Mouse (Mus musculus) kidney, postnatal 25 days (tissue): ENCODE results near the gene Gdf10.

Source experiments
- DNase-seq, 2 experiments: peaks; one replicate each; pipeline ENCODE4 v3.0.0; 2021; ENCODE audit warnings: mixed read lengths in 2 of 2

Gdf10 gene

DNA sequence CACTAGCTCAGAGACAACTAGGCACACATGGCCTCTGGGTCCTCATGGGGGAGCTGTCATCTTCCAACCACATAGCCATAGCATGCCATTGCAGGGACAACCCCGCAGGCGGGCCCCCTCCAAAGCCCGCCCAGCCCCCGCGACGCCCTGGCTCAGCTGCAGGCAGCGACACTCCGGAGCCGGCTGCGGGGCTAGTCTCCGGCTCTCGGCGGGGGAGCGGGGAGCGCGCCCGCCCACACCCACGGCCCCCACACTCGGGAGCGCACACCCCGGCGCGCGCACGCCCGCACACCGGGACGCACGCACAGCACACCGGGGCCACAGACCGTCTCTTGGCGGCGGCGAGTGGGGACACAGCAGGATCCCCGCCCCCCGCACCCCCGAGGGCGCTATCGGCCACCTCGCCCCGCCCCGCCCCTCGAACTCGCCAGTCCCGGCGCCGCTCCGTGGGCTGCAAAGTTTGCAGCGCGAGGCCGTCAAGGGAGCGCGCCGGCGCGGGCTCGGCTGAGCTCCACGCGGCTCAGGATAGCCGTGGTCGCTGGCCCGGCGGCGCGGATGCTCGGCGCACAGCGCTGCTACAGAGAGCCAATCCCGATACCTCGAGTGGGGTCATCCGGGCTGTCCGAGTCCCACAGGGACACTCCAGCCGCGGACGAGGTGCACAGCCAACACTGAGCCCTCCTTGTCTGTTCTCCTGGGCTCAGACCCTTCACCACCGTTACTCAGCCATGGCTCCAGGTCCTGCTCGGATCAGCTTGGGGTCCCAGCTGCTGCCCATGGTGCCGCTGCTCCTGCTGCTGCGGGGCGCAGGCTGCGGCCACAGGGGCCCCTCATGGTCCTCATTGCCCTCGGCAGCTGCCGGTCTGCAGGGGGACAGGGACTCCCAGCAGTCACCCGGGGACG, at the start of gene Gdf10:
TSS of gene Gdf10 (plus strand) at position 420 of the 903 bp plus-strand sequence.
- peak; percentile 44 to 61 for DNase-seq

DNA sequence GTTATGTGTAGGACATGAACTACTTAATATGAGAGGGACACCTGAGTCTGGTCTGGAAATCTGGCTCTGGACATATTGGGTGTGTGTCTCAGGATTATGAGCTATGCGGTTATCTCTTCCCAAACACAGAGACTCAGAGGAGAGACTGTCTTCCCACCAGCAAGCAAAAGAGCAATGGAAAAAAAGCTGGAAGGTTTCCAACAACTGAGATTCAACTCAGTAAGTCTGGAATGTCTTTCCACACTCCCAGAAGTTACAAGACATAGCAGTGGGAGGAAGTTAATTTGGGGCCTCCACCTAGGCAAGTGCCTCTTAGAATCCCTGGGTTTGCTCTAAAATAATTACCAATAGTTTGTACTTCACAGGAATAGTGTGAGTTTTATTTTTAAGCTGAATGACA, 44.6 kb upstream of the Gdf10 start:
- no peak for DNase-seq

DNA sequence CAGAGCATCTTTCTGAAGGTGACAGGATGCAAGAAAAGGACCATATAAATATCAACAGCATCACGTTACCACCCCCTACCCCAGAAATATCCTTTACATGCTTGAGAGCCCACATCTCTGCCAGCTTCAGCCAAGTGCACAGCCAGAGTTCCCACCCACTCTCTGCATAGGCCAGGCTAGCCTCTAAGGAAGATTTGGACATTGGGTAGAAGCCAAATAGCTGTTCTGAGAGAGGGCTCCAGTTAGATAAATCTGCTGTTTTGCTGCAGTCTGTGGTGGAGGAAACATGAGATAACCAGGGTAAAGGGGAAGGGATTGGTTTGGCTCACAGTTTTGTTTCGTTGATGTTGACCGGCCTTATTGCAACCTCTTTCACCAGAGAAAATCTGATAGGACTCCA, 43.2 kb upstream of the Gdf10 start:
- no peak for DNase-seq

DNA sequence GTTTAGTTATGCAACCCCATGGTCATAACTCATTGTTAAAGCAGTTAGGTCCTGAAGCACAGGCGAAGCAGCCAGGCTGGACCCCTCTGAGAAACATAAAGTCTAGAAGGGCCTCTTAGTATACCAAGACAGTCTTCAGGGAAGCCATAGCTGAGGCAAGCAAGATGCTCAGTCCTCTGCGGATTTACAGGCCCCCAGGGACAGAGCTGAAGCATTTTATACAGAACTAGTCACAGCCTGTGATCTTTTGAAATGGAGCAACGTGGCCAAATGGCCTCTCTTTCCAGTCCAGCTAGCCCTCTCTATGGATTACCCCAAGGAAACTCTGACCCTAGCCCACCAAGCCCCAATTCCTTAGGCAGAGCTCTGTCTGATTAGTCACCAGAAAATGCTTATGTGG, 41.9 kb upstream of the Gdf10 start:
- DNase-seq: peak in 1 of 2 experiments; percentile 19

DNA sequence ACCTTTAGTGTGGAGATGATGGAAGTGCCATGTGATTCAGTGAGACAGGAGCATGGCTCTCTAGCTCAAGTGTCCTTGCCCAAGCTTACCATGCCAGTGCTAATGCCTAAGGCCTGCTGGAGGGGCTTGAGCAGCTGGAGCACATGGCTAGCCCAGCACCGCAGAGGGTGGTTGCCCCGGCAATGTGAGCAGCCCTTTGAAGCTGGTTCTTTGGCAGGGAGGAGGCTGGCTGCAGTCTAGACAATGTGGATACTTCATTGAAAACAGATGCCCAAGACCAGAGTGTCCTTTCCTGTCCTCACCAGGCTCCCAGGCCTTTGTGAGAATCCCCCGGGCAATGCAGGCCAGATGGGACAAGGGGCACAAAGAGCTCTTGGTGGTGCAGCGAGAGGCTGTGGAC, 40.3 kb upstream of the Gdf10 start:
- DNase-seq: no peak

DNA sequence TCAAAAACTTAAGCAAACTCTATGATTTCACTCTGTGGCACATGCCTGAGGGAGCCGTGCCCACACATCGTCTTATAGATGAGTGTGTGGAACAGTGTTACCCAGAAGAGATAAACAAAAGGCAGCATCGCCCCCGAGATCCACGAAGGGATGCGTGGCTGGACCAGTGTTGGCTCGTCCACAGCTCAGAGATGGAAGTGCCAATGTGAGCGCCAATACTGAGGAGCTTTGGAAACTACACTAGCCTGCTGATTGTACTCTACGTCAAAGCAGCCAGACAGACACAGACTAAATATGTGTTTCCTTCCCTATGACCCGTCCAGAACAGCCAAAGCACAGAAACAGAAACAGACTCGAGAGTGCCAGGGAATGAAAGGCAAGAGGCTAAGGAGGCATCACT, 37.9 kb upstream of the Gdf10 start:
- DNase-seq: no peak

DNA sequence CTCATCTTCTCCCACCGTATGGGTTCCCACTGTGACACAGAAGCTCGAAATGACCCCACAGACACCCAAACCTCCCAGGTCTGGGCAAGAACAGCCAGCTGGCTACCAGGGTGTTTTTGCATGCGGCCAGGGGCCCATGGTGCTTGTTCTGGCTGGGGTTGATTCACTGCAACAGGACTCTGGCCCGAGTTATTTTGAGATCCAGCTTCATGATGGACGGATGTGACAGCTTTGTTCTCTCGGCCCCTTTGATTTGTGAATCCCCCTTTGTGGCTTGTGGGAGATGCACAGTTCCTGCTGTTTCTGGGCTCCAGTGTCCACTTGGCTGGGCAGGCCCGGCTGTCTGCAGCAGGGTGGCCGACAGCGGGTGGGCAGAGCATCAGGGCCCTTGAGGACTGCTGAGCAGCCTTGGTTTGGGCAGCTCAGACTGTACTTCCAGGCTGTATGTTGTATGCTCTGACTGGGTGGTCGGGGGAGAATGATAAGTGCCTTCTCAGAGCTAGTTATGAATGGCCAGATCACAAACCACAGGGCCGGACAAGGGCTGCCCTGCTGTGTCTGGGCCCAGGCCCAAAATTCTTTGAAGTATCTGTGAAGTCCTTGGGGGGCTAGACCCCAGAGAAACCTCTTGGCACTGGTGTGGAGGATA, 34.9 kb upstream of the Gdf10 start:
- no peak for DNase-seq

DNA sequence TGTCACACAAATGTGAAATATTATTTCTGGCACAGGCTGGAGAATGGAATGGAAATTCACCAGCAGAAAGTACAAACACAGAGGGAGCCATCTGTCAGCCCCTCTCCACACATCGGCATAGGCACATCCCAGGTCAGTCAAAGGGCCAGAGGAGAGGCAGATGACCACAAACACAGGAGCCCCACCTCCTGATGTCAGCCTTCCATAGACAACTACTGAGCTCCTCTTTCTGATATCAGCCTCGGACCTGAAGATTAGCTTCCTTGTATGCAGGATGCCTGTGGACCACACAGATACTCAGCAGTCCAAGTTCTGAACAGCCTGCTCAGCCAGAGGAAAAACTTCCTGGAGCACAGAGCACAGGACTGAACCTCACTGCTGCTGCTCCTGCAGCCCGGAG, 33.4 kb upstream of the Gdf10 start:
- no peak for DNase-seq

DNA sequence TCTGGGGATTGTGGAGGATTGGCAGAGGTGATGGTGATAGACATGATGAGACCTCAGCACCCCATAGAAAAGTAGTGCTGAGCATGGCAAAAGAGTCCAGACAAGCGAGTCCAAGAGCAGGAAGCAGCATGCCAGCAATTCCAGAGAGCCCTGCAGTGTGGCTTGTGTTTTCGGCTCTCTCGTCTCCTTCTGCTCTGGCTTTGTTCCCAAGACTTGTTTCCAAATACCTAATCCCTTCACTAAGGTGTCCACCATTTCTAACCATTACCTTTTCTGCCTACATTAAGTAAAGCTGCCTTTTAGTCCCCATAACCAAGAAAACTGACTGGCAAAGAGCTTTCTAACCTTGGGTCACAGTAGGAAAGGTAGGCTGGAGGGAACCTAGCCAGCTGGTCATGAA, 31.9 kb upstream of the Gdf10 start:
- no peak for DNase-seq

DNA sequence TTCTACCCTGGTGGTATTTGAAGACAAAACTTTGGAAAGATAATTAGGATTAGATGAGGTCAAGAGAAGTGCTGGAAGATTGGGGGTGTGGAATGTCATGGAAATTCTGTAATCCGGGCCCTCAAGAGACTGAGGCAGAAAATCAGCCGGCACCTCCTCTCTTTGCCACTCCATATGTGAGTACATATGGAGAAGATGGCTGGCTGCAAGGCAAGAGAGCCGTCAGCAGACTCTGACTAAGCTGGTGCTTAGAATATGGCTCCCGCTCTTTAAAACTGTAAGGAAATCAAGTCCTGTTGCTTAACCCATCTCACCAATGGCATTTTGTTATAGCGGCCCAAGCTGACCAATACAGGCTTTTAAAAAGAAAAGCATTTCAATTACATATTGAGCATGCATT, 27.6 kb upstream of the Gdf10 start:
- no peak for DNase-seq

DNA sequence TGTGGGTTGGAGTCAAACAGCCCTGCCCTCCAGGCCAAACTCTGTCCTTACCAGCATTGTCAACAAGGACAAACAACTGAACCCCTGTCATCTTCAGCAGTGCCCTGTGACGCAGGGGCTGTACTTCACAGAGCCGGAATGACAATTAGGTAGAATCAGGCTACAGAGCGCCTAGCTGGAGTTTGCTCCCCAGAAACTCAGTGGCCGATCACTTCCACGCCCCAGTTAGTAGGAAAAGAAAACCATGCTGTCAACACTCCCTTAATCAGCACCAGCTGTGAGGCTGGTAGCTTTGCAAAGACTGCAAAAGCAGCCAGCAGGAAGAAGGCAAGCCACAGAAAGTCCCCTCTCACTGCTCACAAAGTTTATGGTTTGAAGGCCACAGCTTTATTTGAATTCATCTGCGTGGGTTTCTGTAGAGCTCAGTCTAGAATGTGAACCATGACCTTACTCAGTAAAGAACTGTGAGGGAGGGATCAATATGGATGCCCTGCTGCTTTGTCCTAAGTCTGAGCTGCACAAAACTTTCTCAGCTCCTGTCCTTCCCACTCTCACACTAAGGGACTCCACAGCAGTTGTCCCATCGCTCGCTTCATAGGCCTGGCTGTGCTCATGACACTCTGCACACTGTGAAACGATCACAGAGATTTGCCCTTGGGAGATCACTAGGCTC, 26.6 kb upstream of the Gdf10 start:
- peak in 1 of 2 experiments; percentile 46 for DNase-seq

DNA sequence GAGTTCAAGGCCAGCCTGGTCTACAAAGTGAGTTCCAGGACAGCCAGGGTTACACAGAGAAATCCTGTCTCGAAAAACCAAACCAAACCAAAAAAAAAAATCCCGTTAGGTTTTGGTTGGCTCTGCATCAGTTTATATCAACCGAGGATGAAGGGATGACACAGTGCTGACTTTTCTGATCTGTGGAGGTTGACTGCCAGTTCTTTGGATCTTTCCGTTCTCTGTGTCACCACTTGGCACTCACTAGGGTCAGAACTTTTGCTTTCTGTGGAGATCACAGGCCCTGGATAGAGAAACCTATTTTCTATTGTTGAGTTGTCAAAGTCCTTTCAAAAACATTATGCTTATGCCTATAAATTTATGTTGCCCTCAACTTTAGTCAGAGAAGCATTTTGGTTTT, 20.6 kb upstream of the Gdf10 start:
- DNase-seq: no peak

DNA sequence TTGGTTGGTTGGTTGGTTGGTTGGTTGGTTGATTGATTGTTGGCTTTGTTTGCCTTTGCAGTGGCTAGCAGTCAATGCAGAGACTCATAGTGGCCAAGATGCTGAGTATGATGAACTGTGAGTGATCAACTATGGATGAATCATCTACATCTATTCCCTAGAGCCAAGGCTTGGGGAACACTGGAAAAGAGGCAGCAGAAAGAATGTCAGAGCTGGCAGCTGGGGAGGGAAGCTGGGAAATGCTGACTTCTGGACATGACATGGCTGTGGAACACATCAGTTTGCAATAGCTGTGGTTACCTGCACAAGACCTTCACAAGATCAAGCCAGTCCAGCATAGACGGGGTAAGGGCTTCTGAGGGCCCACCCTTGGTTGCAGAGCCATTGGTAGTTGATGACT, 20.2 kb upstream of the Gdf10 start:
- no peak for DNase-seq

DNA sequence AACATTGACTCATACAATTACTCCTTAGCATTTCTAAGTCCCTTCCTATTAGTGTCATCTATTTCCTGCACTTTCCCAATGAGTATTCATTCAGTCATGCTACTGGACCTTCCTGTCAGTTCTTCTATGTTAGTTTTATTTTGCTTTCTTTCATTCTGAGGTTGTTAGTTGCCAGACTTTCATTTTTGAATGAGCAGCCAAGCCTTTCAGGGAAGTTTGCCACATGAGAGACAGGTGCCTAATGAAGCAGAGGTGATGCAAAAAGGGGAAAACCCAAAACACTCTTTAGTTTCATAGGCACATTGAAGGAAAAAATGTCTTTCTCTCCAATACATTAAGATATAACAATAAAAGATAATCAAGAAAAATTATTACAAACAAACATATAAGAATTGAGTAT, 18.5 kb upstream of the Gdf10 start:
- no peak for DNase-seq

DNA sequence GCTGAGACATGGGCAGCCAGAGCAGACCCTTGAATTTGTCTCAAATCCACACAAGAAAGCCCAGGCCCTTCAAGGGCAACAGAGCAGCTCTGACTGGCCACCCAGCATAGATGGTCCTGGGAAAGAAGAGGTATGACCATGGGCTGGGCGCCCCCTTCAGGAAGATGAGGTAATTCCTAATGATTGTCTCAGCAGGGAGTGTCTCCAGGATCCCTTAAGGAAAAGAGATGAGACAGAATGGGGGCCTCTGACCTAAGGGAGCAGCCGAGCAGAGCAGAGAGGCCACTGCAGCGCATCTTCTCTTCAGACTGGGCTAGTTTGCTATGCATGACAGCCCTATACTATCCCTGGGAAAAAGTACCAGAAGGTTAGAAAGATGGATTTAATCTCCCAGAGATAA, 9.7 kb upstream of the Gdf10 start:
- DNase-seq: peak; percentile 70 to 89

DNA sequence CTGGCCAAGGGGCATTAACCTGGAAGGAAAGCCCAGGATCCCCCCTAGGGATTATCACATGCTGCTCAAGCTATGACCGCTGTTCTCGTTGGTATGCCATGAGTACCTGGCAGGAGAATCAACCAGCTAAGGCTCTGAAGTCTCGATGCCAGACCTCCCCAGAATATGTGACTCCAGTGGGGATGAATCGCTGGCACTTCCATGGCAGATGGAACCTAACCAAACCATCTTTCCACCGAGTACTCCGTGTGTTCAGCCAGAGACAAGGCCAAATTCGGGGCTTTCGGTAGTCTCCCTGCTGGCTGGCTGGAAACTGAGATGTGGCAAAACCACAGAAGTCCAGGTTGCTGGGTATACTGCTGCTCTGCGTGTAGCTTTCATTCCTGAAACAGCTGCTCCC, 9.2 kb upstream of the Gdf10 start:
- no peak for DNase-seq

DNA sequence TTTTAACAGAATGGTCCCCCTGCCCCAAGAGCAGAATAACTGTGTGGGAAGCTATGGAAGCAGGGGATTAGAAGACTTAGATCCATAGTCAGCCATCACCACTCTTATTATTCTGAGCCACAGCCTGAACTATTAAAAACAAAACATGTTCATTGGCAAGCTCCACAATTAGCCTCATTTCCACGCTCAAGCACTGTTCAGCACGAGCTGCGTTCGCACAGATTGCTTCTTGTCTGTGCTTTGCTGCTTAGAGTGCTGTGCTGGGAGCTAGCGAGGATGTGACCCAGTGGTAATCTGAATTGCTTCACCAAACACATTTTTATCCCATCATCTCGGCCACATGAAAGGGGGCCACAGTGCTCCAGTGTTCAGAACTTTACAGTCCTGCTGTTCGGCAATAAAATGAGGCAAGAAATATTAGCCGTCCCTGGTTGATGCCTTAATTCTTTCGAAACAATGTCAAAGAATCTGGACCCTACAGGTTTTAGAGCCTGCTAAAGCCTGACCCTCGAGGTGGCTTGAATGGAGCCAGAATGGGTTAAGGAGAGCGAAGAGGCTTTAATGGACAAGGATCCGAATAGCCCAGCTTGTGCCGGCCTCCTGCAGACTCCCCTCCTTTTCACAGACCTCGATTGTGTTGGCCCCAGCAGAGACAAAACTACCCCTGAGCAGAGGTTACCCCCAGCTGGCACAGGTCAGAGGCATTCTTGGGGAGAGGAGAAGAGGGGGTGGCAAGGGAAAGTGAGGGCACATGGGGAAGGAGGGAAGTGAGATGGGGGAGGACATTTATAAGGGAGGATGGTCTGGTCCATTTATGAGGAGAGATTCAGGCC, 2.4 kb upstream of the Gdf10 start:
- no peak for DNase-seq

DNA sequence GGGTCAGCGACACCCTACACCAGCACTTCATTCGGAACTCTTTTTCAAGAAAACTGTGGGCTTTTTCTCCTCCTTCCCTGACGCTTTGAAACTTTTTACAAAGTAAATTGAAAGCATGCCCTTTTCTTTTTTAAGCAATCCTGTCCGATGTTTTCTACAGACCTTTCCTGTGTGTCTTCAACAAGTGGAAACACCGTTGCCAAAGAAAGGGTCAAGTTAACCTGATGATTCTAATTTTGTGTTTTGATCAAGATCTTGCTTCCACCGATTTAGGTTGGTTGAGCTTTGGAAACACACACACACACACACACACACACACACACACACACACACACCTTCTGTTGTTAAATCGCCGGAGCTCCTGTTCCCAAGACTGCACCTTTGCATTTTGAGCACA, 618 bp upstream of the Gdf10 start:
- DNase-seq: no peak

DNA sequence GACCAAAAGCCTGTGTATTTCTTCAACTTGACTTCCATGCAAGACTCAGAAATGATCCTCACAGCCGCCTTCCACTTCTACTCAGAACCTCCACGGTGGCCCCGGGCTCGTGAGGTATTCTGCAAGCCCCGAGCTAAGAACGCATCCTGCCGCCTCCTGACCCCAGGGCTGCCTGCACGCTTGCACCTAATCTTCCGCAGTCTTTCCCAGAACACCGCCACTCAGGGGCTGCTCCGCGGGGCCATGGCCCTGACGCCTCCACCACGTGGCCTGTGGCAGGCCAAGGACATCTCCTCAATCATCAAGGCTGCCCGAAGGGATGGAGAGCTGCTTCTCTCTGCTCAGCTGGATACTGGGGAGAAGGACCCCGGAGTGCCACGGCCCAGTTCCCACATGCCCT, 8.5 kb downstream of the Gdf10 start:
- no peak for DNase-seq

DNA sequence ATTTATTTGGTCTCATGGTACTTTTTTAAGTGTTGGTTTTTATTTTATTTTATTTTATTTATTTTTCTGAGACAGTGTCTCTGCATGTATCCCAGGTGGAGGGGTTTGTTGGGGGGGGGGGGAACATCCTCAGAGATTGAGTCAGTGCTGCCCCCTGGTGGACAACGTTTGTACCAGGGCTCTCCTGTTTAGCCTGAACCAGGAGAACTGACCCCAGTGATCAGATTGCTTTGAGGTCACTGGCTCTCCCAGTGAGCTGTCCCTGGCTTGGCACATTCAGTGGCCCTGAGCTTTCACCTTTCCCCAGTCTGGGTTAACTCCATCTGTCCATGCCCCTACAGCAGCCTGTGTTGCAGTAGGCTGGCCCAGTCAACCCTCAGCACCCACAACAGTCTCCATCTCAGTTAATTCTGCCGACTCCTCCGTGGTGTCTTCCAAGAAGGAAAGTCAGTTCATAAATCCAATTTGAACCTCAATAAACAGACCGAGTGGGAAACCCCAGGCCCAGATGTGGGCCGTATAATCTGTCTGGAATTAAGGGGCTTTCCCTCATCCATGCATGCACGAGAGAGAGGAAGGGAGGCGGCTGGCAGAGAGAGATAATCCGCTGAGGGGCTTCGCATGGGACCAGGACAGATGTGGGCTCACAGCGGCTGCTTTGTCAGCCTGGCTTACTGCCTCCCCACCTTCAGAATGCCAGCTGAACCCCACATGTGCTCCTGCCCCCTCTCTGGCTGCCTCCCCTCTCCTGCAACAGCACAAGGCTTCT, 9.7 kb downstream of the Gdf10 start:
- peak; percentile 78 to 91 for DNase-seq

DNA sequence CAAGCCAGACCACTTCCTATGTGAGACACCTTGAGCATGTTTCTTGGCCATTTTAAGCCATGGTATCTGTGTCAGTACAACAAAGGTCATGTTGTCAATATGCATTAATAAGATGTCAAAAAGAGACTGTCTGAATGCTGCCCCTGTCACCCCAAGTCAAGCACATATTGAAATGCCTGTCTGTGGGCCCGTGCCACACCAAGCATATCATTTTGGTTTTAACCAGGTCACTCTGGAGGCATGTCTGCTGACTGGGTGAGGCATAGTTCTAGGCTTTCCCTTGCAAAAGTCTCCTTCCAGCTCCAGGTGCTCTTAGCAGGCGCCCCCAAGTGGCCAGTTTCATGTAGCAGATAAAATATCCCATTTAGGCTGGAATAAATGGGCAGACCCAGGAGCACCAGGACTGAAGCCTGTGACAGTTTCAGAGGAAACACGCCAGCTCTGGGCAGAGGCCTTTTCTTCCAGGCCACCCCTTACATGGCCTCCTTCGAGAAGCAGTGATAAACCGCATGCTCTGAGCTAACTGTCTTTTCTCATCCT, 10.5 kb downstream of the Gdf10 start:
- peak; percentile 59 to 83 for DNase-seq

DNA sequence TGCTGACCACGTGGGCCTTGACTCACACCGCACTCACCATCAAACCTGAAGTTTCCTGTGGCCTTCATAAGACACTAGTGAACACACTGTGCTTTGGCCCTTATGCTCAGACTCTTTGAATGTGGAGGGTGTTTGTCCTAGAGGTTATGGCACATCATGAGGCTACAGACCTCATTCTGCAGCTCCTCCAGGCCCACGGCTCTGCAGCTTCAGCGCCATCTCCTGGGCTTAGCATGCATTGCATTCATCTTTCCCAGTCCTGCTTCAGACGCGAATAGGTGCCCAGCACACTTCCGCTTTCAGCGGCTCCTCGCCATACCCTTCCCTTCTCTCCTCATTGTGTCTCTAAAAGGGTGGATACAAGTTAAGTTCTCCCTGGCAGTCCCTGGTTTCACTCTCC, 15.7 kb downstream of the Gdf10 start:
- DNase-seq: peak; percentile 56 to 68
